ENCODE assay signal across 29 mouse cellular contexts in the genomic region with DNA sequence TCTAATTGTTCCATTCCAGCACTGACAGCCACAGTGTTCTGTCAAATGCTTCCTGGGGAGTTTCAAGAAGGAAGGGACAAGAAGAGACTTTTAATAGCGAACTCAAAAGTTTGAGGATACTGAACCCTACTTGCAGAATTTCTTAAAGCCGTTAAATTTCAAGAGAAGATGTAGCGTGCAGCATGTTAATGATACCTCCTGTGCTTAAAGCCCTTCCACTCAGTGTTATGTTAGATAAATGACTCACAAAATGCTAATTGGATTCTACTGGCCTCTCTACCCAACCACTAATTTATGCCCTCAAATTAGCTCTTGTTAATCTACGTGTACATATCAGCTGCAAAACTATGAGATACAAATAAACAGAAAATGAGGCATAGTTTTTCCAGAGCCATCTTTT.
DNase-seq lines count a peak whose midpoint lies in the region; ATAC-seq and TF ChIP-seq lines count a peak whose summit lies in the region.
"Had no signal": no experiment of that assay in that cellular context is flagged by ENCODE, and none has a peak within 500 bp of the region (broad histone marks: within the 10 kb centered on the region; RNA-seq: fewer than 3 reads in every experiment).

No protein-coding gene starts in this region.

- no peak overlapping the region for H3K27ac ChIP-seq in forebrain, embryonic 16.5 days (ENCODE audit: low read length)
- no peak overlapping the region for H3K27ac ChIP-seq in forebrain, embryonic 12.5 days
- H3K27ac ChIP-seq in left cerebral cortex, adult 2 months = peak overlapping the region; percentile 75
- H3K27ac ChIP-seq: embryonic facial prominence, embryonic 13.5 days; embryonic facial prominence, embryonic 15.5 days; forebrain, embryonic 10.5 days had no signal

- no peak for DNase-seq in frontal cortex, postnatal 14 days (ENCODE audit: low spot score in 2 of 2)
- DNase-seq in left cerebral cortex, adult 2 months (ENCODE audit: extremely low spot score in 1 of 2, low spot score in 2 of 2) = no peak
- no peak for DNase-seq in left cerebral cortex, postnatal 25 days (ENCODE audit: low spot score in 2 of 2)
- peak; percentile 64 for DNase-seq in brain, adult 2 months (ENCODE audit: low read depth, low spot score)
- DNase-seq: adrenal gland, adult 8-10 months; adrenal gland, postnatal 14 days; adrenal gland, postnatal 36 days; B cell, adult 2 months; cerebellum, adult 11 months; cerebellum, adult 18-20 months; cerebellum, adult 8-10 months; cerebellum, adult 9-11 months; cerebellum, postnatal 14 days; cerebellum, postnatal 36 days; embryo, embryonic 11 days had no signal

- peak; percentile 45 for ATAC-seq in forebrain, embryonic 16.5 days
- no peak for ATAC-seq in forebrain, embryonic 12.5 days (ENCODE audit: low FRiP score)
- peak; percentile 79 for ATAC-seq in frontal cortex, adult (ENCODE audit: low TSS enrichment)
- no peak for ATAC-seq in megakaryocyte, adult 5-6 weeks (ENCODE audit: poor library complexity, severe bottlenecking)
- ATAC-seq: activated CD4-positive, CD25-positive, alpha-beta regulatory T cell, adult 4 months; CD4-positive, CD25-positive, alpha-beta regulatory T cell, adult 4 months; forebrain, embryonic 14.5 days; Patski had no signal

- H3K27me3 ChIP-seq in forebrain, embryonic 16.5 days (replicated peaks; ENCODE audit: control insufficient read depth, insufficient read depth, low read length) = no peaks in the 10 kb centered on the region
- no peaks in the 10 kb centered on the region for H3K27me3 ChIP-seq in forebrain, embryonic 12.5 days
- H3K27me3 ChIP-seq: CH12.LX; embryonic facial prominence, embryonic 13.5 days; embryonic facial prominence, embryonic 15.5 days; Patski had no signal

- H3K36me3 ChIP-seq in forebrain, embryonic 16.5 days (ENCODE audit: control insufficient read depth, insufficient read depth) = no peaks in the 10 kb centered on the region
- H3K36me3 ChIP-seq in forebrain, embryonic 12.5 days (replicated peaks) = no peaks in the 10 kb centered on the region
- H3K36me3 ChIP-seq: embryonic facial prominence, embryonic 13.5 days; embryonic facial prominence, embryonic 15.5 days; forebrain, embryonic 10.5 days; G1E had no signal

- peaks cover 3% of the 10 kb centered on the region; the same call in 1 of the 2 replicates for H3K4me1 ChIP-seq in forebrain, embryonic 16.5 days (replicated peaks; ENCODE audit: control insufficient read depth, insufficient read depth, low read length)
- no peaks in the 10 kb centered on the region for H3K4me1 ChIP-seq in forebrain, embryonic 12.5 days
- H3K4me1 ChIP-seq: embryonic facial prominence, embryonic 13.5 days; embryonic facial prominence, embryonic 15.5 days; forebrain, embryonic 10.5 days had no signal

- intact Hi-C loops in left cerebral cortex, adult 2 months (cut with DNase I) = loop anchor here (5.0 kb wide), 4 partner anchors 119 to 676 kb away; no protein-coding TSS in a partner anchor
- intact Hi-C loops in left cerebral cortex, postnatal 25 days (cut with DNase I) = loop anchor here (5.0 kb wide), 2 partner anchors 119 to 546 kb away; no protein-coding TSS in a partner anchor

- H3K4me2 ChIP-seq in forebrain, embryonic 16.5 days (ENCODE audit: low read length) = no peak overlapping the region
- no peak overlapping the region for H3K4me2 ChIP-seq in forebrain, embryonic 12.5 days
- H3K4me2 ChIP-seq: embryonic facial prominence, embryonic 13.5 days; embryonic facial prominence, embryonic 15.5 days had no signal

- whole genome bisulfite sequencing in forebrain, embryonic 16.5 days = 43% methylated on average over 4 of the region's 4 CpGs
- WGBS in forebrain, embryonic 12.5 days = 58% methylated on average over 4 of the region's 4 CpGs

- no peak overlapping the region for H3K9ac ChIP-seq in forebrain, embryonic 16.5 days (replicated peaks; ENCODE audit: low read depth, low read length)
- H3K9ac ChIP-seq in forebrain, embryonic 12.5 days = no peak overlapping the region
- H3K9ac ChIP-seq: embryonic facial prominence, embryonic 13.5 days; embryonic facial prominence, embryonic 15.5 days had no signal

- H3K4me3 ChIP-seq in forebrain, embryonic 16.5 days (replicated peaks; ENCODE audit: low read length) = no peak overlapping the region
- no peak overlapping the region for H3K4me3 ChIP-seq in forebrain, embryonic 12.5 days (replicated peaks)
- H3K4me3 ChIP-seq in left cerebral cortex, adult 2 months = no peak overlapping the region
- H3K4me3 ChIP-seq: embryonic facial prominence, embryonic 13.5 days; embryonic facial prominence, embryonic 15.5 days; erythroblast, embryonic 14.5 days; forebrain, embryonic 10.5 days had no signal

- no peaks in the 10 kb centered on the region for H3K9me3 ChIP-seq in forebrain, embryonic 16.5 days (ENCODE audit: control insufficient read depth, low read length)
- no peaks in the 10 kb centered on the region for H3K9me3 ChIP-seq in forebrain, embryonic 12.5 days
- H3K9me3 ChIP-seq: embryonic facial prominence, embryonic 13.5 days; embryonic facial prominence, embryonic 15.5 days; forebrain, embryonic 10.5 days had no signal

- TF ChIP-seq CTCF in left cerebral cortex, adult 2 months (IDR thresholded peaks at IDR 0.05) = no peak

Comparison
In these comparisons a context has a peak if more than half of its experiments do, and no peak if none do; other contexts are left out.
1. ATAC-seq: peak in forebrain, embryonic 16.5 days (single experiment) and frontal cortex, adult (single experiment); none in forebrain, embryonic 12.5 days (single experiment) and megakaryocyte, adult 5-6 weeks (single experiment).